14 mouse cellular contexts compared by ENCODE assay signal in the genomic region with DNA sequence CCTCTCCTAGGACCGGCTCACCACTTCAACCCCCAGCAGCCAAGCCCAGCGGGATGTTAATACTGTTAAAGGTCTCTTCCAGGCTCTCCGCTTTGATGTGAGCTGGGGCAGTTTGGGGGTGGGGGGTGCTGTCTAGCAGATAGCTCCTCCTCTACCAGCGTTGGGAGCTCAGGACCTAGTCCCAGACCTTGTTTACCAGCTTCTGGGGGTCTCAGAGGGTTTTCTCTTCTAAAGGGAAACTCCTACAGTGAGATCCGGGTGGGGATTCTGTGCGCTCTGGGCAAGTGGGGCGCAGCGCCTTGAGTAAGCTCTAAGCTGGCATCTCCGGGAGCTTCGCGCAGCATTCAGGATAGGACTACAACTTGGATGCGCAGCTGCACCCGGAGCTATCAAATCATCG. TPM values are rescaled to one million over a fixed set of nuclear protein-coding genes. Genes with fewer than 3 reads are reported as not detected.
DNase-seq lines count a peak whose midpoint lies in the region; ATAC-seq and TF ChIP-seq lines count a peak whose summit lies in the region.
"Had no signal": no experiment of that assay in that cellular context is flagged by ENCODE, and none has a peak within 500 bp of the region (broad histone marks: within the 10 kb centered on the region; RNA-seq: fewer than 3 reads in every experiment).

No protein-coding gene starts in this region.

- DNase-seq in heart, adult 8-10 months (ENCODE audit: low spot score): no peak
- no peak for DNase-seq in midbrain, embryonic 10.5 days (ENCODE audit: low spot score)
- no peak for DNase-seq in midbrain, postnatal 0 days (ENCODE audit: low spot score)
- DNase-seq in spleen, adult 18-20 months: no peak
- DNase-seq: cerebellum, adult 11 months; lung, postnatal 14 days; thymus, adult 18-20 months had no signal

- H3K4me2 ChIP-seq in heart, embryonic 12.5 days: peak overlapping the region; percentile 50
- no peak overlapping the region for H3K4me2 ChIP-seq in midbrain, postnatal 0 days (ENCODE audit: low read depth, low read length, poor library complexity, severe bottlenecking)
- H3K4me2 ChIP-seq in forebrain, embryonic 13.5 days: peak overlapping the region; percentile 28
- 0 out of 2 replicates have a peak overlapping the region, but pooled peaks have one; percentile 11 for H3K4me2 ChIP-seq in midbrain, embryonic 15.5 days

- no peak overlapping the region for H3K27ac ChIP-seq in heart, embryonic 12.5 days (ENCODE audit: poor library complexity, severe bottlenecking)
- no peak overlapping the region for H3K27ac ChIP-seq in midbrain, embryonic 10.5 days (replicated peaks)
- no peak overlapping the region for H3K27ac ChIP-seq in midbrain, postnatal 0 days (ENCODE audit: low read depth, low read length)
- H3K27ac ChIP-seq in forebrain, embryonic 13.5 days: no peak overlapping the region
- no peak overlapping the region for H3K27ac ChIP-seq in midbrain, embryonic 15.5 days
- H3K27ac ChIP-seq: liver, embryonic 14.5 days had no signal

- WGBS in heart, embryonic 12.5 days: 2% methylated on average over 14 of the region's 14 CpGs
- 2% methylated on average over 14 of the region's 14 CpGs for WGBS in midbrain, embryonic 10.5 days
- 2% methylated on average over 14 of the region's 14 CpGs for WGBS in midbrain, postnatal 0 days
- 3% methylated on average over 14 of the region's 14 CpGs for WGBS in forebrain, embryonic 13.5 days
- 3% methylated on average over 14 of the region's 14 CpGs for WGBS in midbrain, embryonic 15.5 days

- no peak for TF ChIP-seq CTCF in midbrain, postnatal 0 days (IDR thresholded peaks at IDR 0.05)

- peaks cover 7% of the 10 kb centered on the region; the same call in 1 of the 2 replicates for H3K4me1 ChIP-seq in heart, embryonic 12.5 days (replicated peaks)
- H3K4me1 ChIP-seq in midbrain, embryonic 10.5 days: peaks cover 19% of the 10 kb centered on the region
- 0 out of 2 replicates have a peak, but pooled peaks cover 5% of the 10 kb centered on the region for H3K4me1 ChIP-seq in midbrain, postnatal 0 days (ENCODE audit: insufficient read depth, low read length)
- peaks cover 14% of the 10 kb centered on the region for H3K4me1 ChIP-seq in forebrain, embryonic 13.5 days
- peaks cover 11% of the 10 kb centered on the region; the same call in 1 of the 2 replicates for H3K4me1 ChIP-seq in midbrain, embryonic 15.5 days

- no peak overlapping the region for H3K9ac ChIP-seq in heart, embryonic 12.5 days
- no peak overlapping the region for H3K9ac ChIP-seq in midbrain, postnatal 0 days (replicated peaks; ENCODE audit: low read length, poor library complexity, severe bottlenecking)
- H3K9ac ChIP-seq in forebrain, embryonic 13.5 days: no peak overlapping the region
- no peak overlapping the region for H3K9ac ChIP-seq in midbrain, embryonic 15.5 days
- H3K9ac ChIP-seq: liver, embryonic 14.5 days had no signal

- no peaks in the 10 kb centered on the region for H3K36me3 ChIP-seq in heart, embryonic 12.5 days
- no peaks in the 10 kb centered on the region for H3K36me3 ChIP-seq in midbrain, embryonic 10.5 days
- no peaks in the 10 kb centered on the region for H3K36me3 ChIP-seq in midbrain, postnatal 0 days (ENCODE audit: insufficient read depth, low read length)
- H3K36me3 ChIP-seq in forebrain, embryonic 13.5 days (ENCODE audit: poor library complexity, severe bottlenecking): no peaks in the 10 kb centered on the region
- H3K36me3 ChIP-seq in midbrain, embryonic 15.5 days (replicated peaks): no peaks in the 10 kb centered on the region

- ATAC-seq in heart, embryonic 12.5 days (ENCODE audit: insufficient number of reproducible peaks, low FRiP score): no peak
- ATAC-seq in midbrain, postnatal 0 days (ENCODE audit: low FRiP score): no peak
- no peak for ATAC-seq in forebrain, embryonic 13.5 days
- no peak for ATAC-seq in midbrain, embryonic 15.5 days (replicated peaks)
- ATAC-seq: inflammation-experienced regulatory T-cells, adult 6 months had no signal

- H3K4me3 ChIP-seq in heart, embryonic 12.5 days: peak overlapping the region; percentile 24; the same call in 1 of the 2 replicates
- H3K4me3 ChIP-seq in midbrain, embryonic 10.5 days: peak overlapping the region; percentile 22; the same call in 1 of the 2 replicates
- no peak overlapping the region for H3K4me3 ChIP-seq in midbrain, postnatal 0 days (ENCODE audit: low read depth, low read length)
- no peak overlapping the region for H3K4me3 ChIP-seq in forebrain, embryonic 13.5 days
- no peak overlapping the region for H3K4me3 ChIP-seq in midbrain, embryonic 15.5 days

- H3K27me3 ChIP-seq in heart, embryonic 12.5 days (replicated peaks): peaks cover 59% of the 10 kb centered on the region
- H3K27me3 ChIP-seq in midbrain, embryonic 10.5 days (ENCODE audit: low read depth, poor library complexity, severe bottlenecking): peaks cover 82% of the 10 kb centered on the region
- peaks cover 48% of the 10 kb centered on the region for H3K27me3 ChIP-seq in midbrain, postnatal 0 days (ENCODE audit: insufficient read depth, low read length)
- H3K27me3 ChIP-seq in forebrain, embryonic 13.5 days: peaks cover 72% of the 10 kb centered on the region
- H3K27me3 ChIP-seq in midbrain, embryonic 15.5 days (replicated peaks): peaks cover 55% of the 10 kb centered on the region

- H3K9me3 ChIP-seq in heart, embryonic 12.5 days (replicated peaks): no peaks in the 10 kb centered on the region
- H3K9me3 ChIP-seq in midbrain, embryonic 10.5 days (replicated peaks): no peaks in the 10 kb centered on the region
- no peaks in the 10 kb centered on the region for H3K9me3 ChIP-seq in midbrain, postnatal 0 days (ENCODE audit: low read length)
- no peaks in the 10 kb centered on the region for H3K9me3 ChIP-seq in forebrain, embryonic 13.5 days (replicated peaks)
- no peaks in the 10 kb centered on the region for H3K9me3 ChIP-seq in midbrain, embryonic 15.5 days

RNA-seq across cellular contexts. Expression of a gene that starts 9.7 kb away (rescaled TPM):
- 0.08 and 0.11 TPM in 2 replicates for polyA plus RNA-seq in heart, embryonic 12.5 days (2016; fragmentation: Nextera tagmentation; extraction: Ambion mirVana)
- under 1 TPM in 1 of 4 experiments, not detected in 3; 0.06 TPM for total RNA-seq in heart, adult 8-10 months (2022)
- polyA plus RNA-seq in midbrain, embryonic 10.5 days (2016; fragmentation: Nextera tagmentation; extraction: Ambion mirVana): 0.25 and 0.56 TPM in 2 replicates
- 0.90 and 2.2 TPM in 2 replicates for total RNA-seq in midbrain, postnatal 0 days (2014; rRNA removed)
- 0.15 and 0.19 TPM in 2 replicates for polyA plus RNA-seq in midbrain, postnatal 0 days (2015; fragmentation: Nextera tagmentation; extraction: Ambion mirVana)
- 24.4 and 30.7 TPM in 2 replicates for polyA plus RNA-seq in forebrain, embryonic 13.5 days (2015; fragmentation: Nextera tagmentation; extraction: Ambion mirVana)
- polyA plus RNA-seq in midbrain, embryonic 15.5 days (2015; fragmentation: Nextera tagmentation; extraction: Ambion mirVana): 1.6 and 3.0 TPM in 2 replicates
- total RNA-seq: granulocyte monocyte progenitor cell, adult 5-6 weeks had no signal
- polyA plus RNA-seq: kidney, embryonic 16.5 days had no signal

RNA-seq across cellular contexts. Expression of a gene that starts 37.8 kb away (rescaled TPM):
- 74.8 and 75.5 TPM in 2 replicates for polyA plus RNA-seq in heart, embryonic 12.5 days (2016; fragmentation: Nextera tagmentation; extraction: Ambion mirVana)
- total RNA-seq in heart, adult 8-10 months (2022): 100 to 1,000 TPM; 361 to 439 (median 426) TPM
- 39.2 and 40.8 TPM in 2 replicates for polyA plus RNA-seq in midbrain, embryonic 10.5 days (2016; fragmentation: Nextera tagmentation; extraction: Ambion mirVana)
- total RNA-seq in midbrain, postnatal 0 days (2014; rRNA removed): 34.5 and 57.9 TPM in 2 replicates
- polyA plus RNA-seq in midbrain, postnatal 0 days (2015; fragmentation: Nextera tagmentation; extraction: Ambion mirVana): 21.0 and 26.2 TPM in 2 replicates
- polyA plus RNA-seq in forebrain, embryonic 13.5 days (2015; fragmentation: Nextera tagmentation; extraction: Ambion mirVana): 54.3 and 56.1 TPM in 2 replicates
- 49.9 and 51.3 TPM in 2 replicates for polyA plus RNA-seq in midbrain, embryonic 15.5 days (2015; fragmentation: Nextera tagmentation; extraction: Ambion mirVana)

Comparison
In these comparisons a context has a peak if more than half of its experiments do, and no peak if none do; other contexts are left out.
1. H3K4me3 ChIP-seq: peak in heart, embryonic 12.5 days (single experiment) and midbrain, embryonic 10.5 days (single experiment); none in midbrain, postnatal 0 days (single experiment), forebrain, embryonic 13.5 days (single experiment) and midbrain, embryonic 15.5 days (single experiment).